Mouse (Mus musculus) retina, embryonic 14.5 days (tissue): ENCODE data around the gene Ctdspl2.
"Not testable (repeated sequence)": the region's sequence is repeated elsewhere in the genome, so short reads cannot be mapped to it uniquely, and the experiment has no call there.

Experiments used
- DNase-seq: peaks from one replicate; pipeline ENCODE4 v3.0.0-alpha.2; 2015; ENCODE audit warnings: low spot score

Ctdspl2 gene

DNA sequence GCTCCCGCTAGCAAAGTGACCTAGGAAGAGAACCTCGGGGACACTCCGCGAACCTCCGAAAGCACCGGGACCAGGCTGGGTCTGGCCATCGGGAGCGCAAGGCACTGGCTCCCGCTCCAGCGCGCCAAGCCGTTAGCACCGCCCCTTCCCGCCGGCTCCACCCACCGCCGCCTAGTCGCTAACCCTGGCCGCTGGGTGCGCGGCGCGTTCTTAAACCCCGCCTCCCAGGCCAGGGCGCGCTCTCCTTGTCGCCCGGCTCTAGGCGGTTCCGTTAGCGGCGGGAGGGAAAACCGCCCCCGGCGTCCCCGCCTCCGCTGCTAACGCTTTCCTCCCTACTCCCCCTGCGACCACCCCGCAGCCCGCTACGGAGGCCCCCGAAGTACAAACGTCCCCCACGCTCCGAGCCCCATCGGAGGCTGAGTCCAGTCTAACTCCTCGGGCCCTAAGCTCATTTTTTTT, at the start of gene Ctdspl2, which contains the start of gene Mageb3:
TSS of gene Ctdspl2 (plus strand) at position 237 of the 459 bp plus-strand sequence.
TSS of gene Mageb3 (minus strand) at position 328 of the 459 bp plus-strand sequence.
- DNase-seq, result peak; percentile 98

- DNase-seq, result peak; percentile 5
These were observed 45.8 kb upstream of the Ctdspl2 start for GRCm38 (mm10) chr2:121909975-121910374.

- no peak for DNase-seq
These were observed 39.5 kb upstream of the Ctdspl2 start for GRCm38 (mm10) chr2:121916047-121916970.

GRCm38 (mm10) chr2:121937624-121938023, 18.2 kb upstream of the Ctdspl2 start:
- DNase-seq, result not testable (repeated sequence)

DNA sequence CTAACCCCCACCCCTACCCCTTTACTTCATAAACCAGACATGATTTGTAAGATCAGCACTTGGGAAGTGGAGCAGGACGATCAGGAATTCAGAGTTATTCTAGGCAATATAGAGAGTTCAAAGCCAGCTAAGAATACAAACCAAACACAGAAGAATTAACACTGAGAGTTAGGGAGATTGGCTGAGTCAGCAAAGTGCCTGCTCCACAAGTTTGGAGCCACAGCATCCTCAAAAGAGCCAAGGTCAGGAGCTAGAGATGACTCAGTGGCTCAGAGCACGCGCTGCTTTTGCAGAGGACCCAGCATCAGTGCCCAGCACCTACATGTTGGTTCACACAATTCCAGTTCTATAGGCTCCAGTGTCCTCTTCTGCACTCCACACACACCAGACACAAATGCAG, 12.4 kb upstream of the Ctdspl2 start:
- DNase-seq, result no peak

GRCm38 (mm10) chr2:121954971-121955656, 687 bp upstream of the Ctdspl2 start:
- no peak for DNase-seq

DNA sequence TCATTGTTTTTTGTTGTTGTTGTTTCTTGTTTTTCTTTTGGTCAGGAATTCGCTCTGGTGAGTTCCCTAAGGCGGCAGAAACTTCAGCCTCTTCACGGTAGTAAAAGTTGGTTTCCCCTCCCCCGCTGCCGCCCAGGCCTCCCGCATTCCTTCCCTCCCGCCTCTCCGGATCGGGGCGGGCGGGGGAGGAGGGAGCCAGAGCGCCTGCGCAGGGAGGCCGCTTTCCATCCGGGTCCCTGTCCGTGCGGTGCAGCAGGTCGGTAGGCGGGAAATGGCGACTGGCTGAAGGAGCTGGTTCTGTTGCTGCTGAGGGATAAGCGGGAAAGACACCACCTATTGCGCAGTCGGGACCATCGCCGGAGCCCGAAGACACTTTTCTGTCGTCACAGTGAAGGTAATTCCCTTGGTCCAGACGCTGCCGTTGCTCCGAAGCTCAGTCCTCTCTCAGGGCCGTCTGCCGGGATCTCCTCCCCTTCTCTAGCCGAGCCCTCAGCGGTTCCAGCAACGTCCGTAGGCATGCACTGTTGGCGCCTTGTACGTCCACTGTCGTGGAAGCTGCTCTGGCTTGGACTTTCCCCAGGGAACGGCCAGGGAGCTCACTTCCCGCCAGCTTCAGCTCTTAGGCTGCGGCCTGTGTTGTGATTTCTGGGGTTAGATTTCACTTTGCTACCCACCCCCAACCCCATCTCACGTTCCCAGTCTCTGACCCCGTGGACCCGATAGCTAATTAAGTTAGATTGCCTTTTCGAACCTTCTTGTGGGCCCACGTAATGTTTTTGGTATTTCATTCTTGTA, 620 bp downstream of the Ctdspl2 start:
- peak; percentile 97 for DNase-seq

DNA sequence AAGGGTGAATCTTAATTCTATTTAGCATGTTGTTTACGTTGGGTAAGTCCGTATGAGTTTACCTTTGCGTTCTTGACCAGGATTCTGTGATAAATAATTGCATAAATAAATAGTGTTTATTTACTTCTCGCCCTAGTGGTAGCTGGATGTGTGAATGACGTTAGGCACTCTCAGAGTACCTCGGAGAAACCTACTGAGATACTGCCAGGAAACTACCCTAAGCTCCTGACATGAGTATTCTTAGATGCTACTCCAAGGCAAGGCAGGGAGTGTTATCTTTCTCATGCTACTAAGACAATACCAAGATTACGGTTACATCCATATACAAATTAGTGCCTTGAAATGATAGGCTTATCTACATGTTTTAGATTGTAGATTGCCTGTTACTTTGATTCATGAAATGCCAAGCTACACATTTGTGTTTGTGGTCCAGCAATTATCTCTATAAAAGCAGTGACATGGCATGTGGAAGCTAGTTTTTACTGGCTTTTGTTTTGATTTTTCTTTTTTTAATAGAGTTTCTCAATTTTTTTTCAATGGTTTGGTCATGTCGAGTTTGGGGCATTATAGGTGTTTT, 1.5 kb downstream of the Ctdspl2 start:
- no peak for DNase-seq

DNA sequence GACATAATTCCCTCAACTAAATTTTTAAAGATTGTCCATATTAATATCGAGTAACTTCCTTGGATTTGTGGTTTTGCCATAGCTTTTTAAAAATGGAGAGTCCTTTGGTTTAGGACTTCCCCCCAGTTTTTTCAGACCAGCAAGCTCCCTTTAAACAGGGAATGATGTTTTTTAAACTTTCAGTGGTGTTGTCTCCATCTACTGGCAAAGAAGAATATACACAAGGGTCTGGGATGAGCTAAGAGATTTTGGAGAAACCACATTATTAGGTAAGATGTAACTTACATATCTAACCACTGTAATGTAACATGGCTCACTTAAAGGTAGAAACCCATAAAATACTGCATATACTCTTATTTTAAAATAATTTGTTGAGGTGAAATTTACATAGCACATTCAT, 39.9 kb downstream of the Ctdspl2 start:
- peak; percentile 46 for DNase-seq

GRCm38 (mm10) chr2:122008832-122009231, 53.0 kb downstream of the Ctdspl2 start:
- DNase-seq, result no peak

- DNase-seq, result no peak
These were observed 55.6 kb downstream of the Ctdspl2 start for GRCm38 (mm10) chr2:122011441-122011840.

DNA sequence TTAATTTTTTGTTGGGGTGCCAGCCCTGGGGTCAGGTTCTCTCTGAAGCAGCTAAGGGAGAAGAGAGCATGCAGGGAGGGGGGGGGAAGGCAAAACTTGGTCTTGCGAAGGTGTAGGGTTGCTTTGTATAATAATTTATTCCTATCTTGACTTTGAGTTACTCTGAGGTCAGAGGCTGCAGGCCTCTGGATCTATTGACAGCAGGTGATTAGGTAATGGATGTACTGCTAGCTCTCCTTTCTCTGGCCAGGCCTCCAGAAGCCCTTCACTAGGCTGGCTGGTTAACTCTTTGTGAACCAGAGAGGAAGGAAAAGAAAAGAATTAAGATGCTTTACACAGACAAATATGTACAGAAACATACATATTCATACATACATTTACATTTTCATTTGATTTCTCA, 62.9 kb downstream of the Ctdspl2 start:
- no peak for DNase-seq

- DNase-seq, result no peak
These were observed 66.5 kb downstream of the Ctdspl2 start for GRCm38 (mm10) chr2:122022284-122022683.

DNA sequence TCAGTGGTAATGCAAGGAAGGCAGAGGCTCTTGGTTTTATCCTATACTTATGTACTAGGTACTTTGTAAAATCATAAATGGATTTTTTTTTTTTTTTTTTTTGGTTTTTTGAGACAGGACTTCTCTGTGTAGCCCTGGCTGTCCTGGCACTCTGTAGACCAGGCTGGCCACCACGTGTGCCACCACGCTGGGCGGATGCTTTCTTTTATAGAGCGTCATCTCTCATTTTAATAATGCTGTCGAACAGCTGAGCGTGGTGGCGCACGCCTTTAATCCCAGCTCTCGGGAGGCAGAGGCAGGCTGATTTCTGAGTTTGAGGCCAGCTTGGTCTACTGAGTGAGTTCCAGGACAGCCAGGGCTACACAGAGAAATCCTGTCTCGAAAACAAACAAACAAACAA, 71.3 kb downstream of the Ctdspl2 start:
- not testable (repeated sequence) for DNase-seq

GRCm38 (mm10) chr2:122027862-122028755, 72.3 kb downstream of the Ctdspl2 start, which contains the start of gene Eif3j1:
Gene Eif3j1, plus strand, starts transcription at chr2:122028546.
- DNase-seq, result peak; percentile 85

DNA sequence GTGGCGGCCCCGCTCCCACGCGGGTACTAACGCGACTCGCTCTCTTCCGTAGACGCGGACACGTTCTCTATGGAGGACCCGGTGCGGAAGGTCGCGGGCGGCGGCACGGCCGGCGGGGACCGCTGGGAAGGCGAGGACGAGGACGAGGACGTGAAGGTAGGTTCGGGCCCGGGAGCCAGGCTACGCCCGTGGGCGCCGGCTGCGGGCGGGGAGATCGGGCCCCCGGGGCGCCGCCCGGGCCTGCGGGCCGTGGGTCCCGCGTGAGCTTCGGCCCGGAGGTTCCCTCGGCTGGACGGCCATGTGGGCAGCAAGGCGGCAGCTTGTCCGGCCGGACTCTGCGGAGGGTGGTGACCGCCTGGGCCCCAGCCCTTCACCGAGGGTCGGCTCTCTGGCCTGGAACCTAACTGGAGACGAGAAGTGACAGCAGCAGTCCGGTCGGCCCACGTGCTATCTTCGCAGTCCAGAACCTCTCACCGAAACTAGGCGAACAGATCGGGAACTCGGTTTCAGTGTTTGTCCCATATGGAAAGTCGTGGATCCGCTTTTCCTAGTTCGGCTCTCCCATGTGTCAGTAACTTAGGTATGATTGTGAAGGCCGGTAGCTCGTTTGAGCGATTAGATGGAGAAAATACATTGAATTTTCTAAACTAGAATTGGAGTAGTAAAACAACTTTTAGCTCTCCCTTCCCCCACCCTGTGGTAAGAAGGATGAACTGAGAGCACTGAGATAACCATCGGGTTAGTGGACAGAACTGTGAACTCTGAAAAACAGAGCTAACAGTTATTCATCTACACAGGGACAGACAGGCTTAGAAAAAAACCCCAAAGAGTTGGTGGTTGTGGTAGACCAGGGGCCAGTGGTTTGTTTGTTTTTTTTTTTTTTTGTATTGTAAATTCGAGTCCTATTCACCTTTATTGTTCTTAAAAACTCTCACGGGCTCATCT, 73.2 kb downstream of the Ctdspl2 start:
- DNase-seq, result peak; percentile 47

DNA sequence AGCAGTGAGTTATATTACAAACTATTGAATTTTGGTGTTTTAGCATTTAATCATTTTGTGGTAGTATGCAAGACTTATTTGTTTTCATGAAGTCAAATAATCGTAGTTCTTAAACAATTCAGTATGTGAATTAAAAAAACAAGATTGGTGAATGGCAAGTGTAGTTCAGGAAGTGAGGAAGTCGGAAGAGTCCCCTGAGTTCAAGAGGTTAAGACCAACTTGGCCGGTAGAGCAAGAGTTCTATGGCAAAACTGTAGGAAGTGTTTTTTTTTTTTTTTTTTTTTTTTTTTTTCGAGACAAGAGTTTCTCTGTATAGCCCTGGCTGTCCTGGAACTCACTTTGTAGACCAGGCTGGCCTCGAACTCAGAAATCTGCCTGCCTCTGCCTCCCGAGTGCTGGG, 76.2 kb downstream of the Ctdspl2 start:
- no peak for DNase-seq

GRCm38 (mm10) chr2:122036064-122036463, 80.3 kb downstream of the Ctdspl2 start:
- DNase-seq, result no peak

DNA sequence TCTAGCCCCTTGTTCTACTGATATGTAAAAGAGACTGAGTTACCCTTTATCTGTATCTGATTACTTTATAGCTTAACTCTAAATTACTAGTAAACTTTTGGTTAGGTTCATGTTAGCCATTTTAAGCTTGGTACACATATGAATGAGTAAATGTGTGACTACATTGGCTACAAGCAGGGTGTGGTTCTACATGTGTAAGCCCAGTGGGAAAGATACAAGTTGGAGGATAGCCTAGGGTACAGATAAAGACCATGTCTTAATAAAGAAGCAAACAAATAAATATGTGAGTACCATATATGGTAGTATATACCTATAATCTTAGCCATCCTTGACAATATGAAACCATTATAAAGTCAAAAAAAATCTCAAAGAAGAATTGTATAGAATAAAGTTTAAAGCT, 88.1 kb downstream of the Ctdspl2 start:
- DNase-seq, result no peak
